Mouse (Mus musculus) myocyte (in vitro differentiated cells): Measurements from ENCODE around the gene Camta1. TPM values are rescaled to one million over a fixed set of nuclear protein-coding genes. Genes with fewer than 3 reads are reported as not detected.
"Not testable (repeated sequence)": the region's sequence is repeated elsewhere in the genome, so short reads cannot be mapped to it uniquely, and the experiment has no call there.

Experiments used
- H3K27me3 ChIP-seq: one replicate; pipeline ENCODE4 v1.6.1; 2011; ENCODE audit not compliant: control insufficient read depth, insufficient read depth, insufficient read length
- H3K36me3 ChIP-seq: one replicate; pipeline ENCODE4 v1.6.1; 2011; ENCODE audit not compliant: control insufficient read depth, insufficient read depth
- H3K4me2 ChIP-seq: one replicate; pipeline ENCODE4 v1.6.1; 2011; ENCODE audit warnings: low read depth, control low read depth
- H3K4me3 ChIP-seq: one replicate; pipeline ENCODE4 v1.5.1; 2011; ENCODE audit warnings: mild to moderate bottlenecking, control low read depth, moderate library complexity
- H3K79me2 ChIP-seq: one replicate; pipeline ENCODE4 v1.6.1; 2011; ENCODE audit not compliant: control insufficient read depth, insufficient read depth
- H3ac ChIP-seq: one replicate; pipeline ENCODE4 v1.6.1; 2011; ENCODE audit not compliant: control insufficient read depth, insufficient read length
- CEBPB ChIP-seq: IDR thresholded peaks from 2 replicates; pipeline ENCODE4 v1.6.1; 2011; ENCODE audit warnings: mild to moderate bottlenecking, moderate library complexity; ENCODE audit not compliant: poor library complexity, insufficient read depth, severe bottlenecking
- E2F4 ChIP-seq: IDR thresholded peaks from one replicate; pipeline ENCODE4 v1.6.1; 2011; ENCODE audit warnings: mild to moderate bottlenecking, control low read depth, moderate library complexity; ENCODE audit not compliant: insufficient read depth
- MAX ChIP-seq: IDR thresholded peaks from one replicate; pipeline ENCODE4 v1.6.1; 2011; ENCODE audit warnings: low read depth, mild to moderate bottlenecking, control low read depth
- MYOD1 ChIP-seq, 3 experiments: IDR thresholded peaks; one replicate each; pipeline ENCODE4 v1.6.1; 2011; ENCODE audit warnings: control low read depth in 2 of 3, low read depth in 2 of 3, mild to moderate bottlenecking in 2 of 3, moderate library complexity in 1 of 3; ENCODE audit not compliant: insufficient read length in 2 of 3, control insufficient read depth in 1 of 3
- MYOG ChIP-seq, 3 experiments: IDR thresholded peaks; one replicate each; pipeline ENCODE4 v1.6.1; 2011; ENCODE audit warnings: control low read depth in 2 of 3, low read depth in 2 of 3, mild to moderate bottlenecking in 2 of 3; ENCODE audit not compliant: insufficient read length in 2 of 3, control insufficient read depth in 1 of 3, insufficient read depth in 1 of 3
- POLR2A ChIP-seq: IDR thresholded peaks from one replicate; pipeline ENCODE4 v1.6.1; 2011; ENCODE audit warnings: low read depth, mild to moderate bottlenecking, control low read depth, moderate library complexity; ENCODE audit not compliant: insufficient read length
- POLR2AphosphoS2 ChIP-seq: IDR thresholded peaks from one replicate; pipeline ENCODE4 v1.6.1; 2011; ENCODE audit warnings: low read depth, control low read depth; ENCODE audit not compliant: insufficient read length
- REST ChIP-seq: IDR thresholded peaks from one replicate; pipeline ENCODE4 v1.6.1; 2011; ENCODE audit warnings: mild to moderate bottlenecking, control low read depth, moderate library complexity; ENCODE audit not compliant: insufficient read depth, insufficient read length
- SRF ChIP-seq: IDR thresholded peaks from one replicate; pipeline ENCODE4 v1.6.1; 2011; ENCODE audit warnings: low read depth; ENCODE audit not compliant: control insufficient read depth, insufficient read length
- TCF12 ChIP-seq: IDR thresholded peaks from one replicate; pipeline ENCODE4 v1.6.1; 2011; ENCODE audit warnings: mild to moderate bottlenecking, control low read depth; ENCODE audit not compliant: poor library complexity, insufficient read depth, severe bottlenecking
- TCF3 ChIP-seq: IDR thresholded peaks from one replicate; pipeline ENCODE4 v1.6.1; 2011; ENCODE audit warnings: low read depth, control low read depth; ENCODE audit not compliant: insufficient read length
- USF1 ChIP-seq: IDR thresholded peaks from one replicate; pipeline ENCODE4 v1.6.1; 2011; ENCODE audit warnings: low read depth, mild to moderate bottlenecking, control low read depth, moderate library complexity
- polyA plus RNA-seq: library from polyadenylated mRNA; unstranded; fragments of >200 nt; fragmentation: generic; extraction: Trizol; gene quantifications from one replicate; pipeline ENCODE4 v1.2.1, GENCODE M21; 2012; ENCODE audit warnings: missing spikeins

The Camta1 gene
- polyA plus RNA-seq, 1 experiment, result 40.6 TPM

GRCm38 (mm10) chr4:150875393-150875792, 986.3 kb downstream of the Camta1 start:
- Histone ChIP-seq H3K79me2 (no peaks in the 10 kb centered on the region), H3K4me3 (no peak overlapping the region), H3K36me3 (no peaks in the 10 kb centered on the region), H3ac (no peak overlapping the region), H3K4me2 (no peak overlapping the region), H3K27me3 (no peaks in the 10 kb centered on the region)
- TF ChIP-seq POLR2A (no peak), REST (no peak), E2F4 (no peak), SRF (no peak), TCF3 (no peak), POLR2AphosphoS2 (no peak), MYOG (IDR thresholded peaks at IDR 0.05; ENCODE audit: control insufficient read depth in 1 of 3, insufficient read depth in 1 of 3, insufficient read length in 2 of 3, low read depth in 2 of 3) (no peak), USF1 (no peak), CEBPB (no peak), MYOD1 (IDR thresholded peaks at IDR 0.05; ENCODE audit: control insufficient read depth in 1 of 3, insufficient read length in 2 of 3, low read depth in 2 of 3) (no peak), TCF12 (no peak)

GRCm38 (mm10) chr4:150874416-150874815, 987.3 kb downstream of the Camta1 start:
- H3K4me3 ChIP-seq, H3ac ChIP-seq, H3K27me3 ChIP-seq, H3K4me2 ChIP-seq, H3K79me2 ChIP-seq, H3K36me3 ChIP-seq: not testable (repeated sequence)

- H3K4me3 ChIP-seq, result no peak overlapping the region
- no peaks in the 10 kb centered on the region for H3K27me3 ChIP-seq
- TF ChIP-seq MAX (no peak), REST (no peak)
- H3K36me3 ChIP-seq, result peaks cover 12% of the 10 kb centered on the region
- H3K79me2 ChIP-seq, result no peaks in the 10 kb centered on the region
- no peak overlapping the region for H3ac ChIP-seq
- H3K4me2 ChIP-seq, result no peak overlapping the region
Measured at GRCm38 (mm10) chr4:150872681-150873080, 989.0 kb downstream of the Camta1 start.

GRCm38 (mm10) chr4:150872139-150872651, 989.5 kb downstream of the Camta1 start:
- Histone ChIP-seq H3K27me3 (no peaks in the 10 kb centered on the region), H3K4me2 (no peak overlapping the region)

GRCm38 (mm10) chr4:150871392-150872138, 990.1 kb downstream of the Camta1 start:
- Histone ChIP-seq H3K4me3 (no peak overlapping the region), H3K79me2 (peaks cover 8% of the 10 kb centered on the region), H3K36me3 (peaks cover 23% of the 10 kb centered on the region), H3K4me2 (peak overlapping the region; percentile 30), H3K27me3 (no peaks in the 10 kb centered on the region), H3ac (no peak overlapping the region)
- TF ChIP-seq TCF12, result no peak
- no peak for TF ChIP-seq MAX
- no peak for TF ChIP-seq TCF3
- peak in 1 of 3 experiments; percentile 48 for TF ChIP-seq MYOG (IDR thresholded peaks at IDR 0.05; ENCODE audit: control insufficient read depth in 1 of 3, insufficient read depth in 1 of 3, insufficient read length in 2 of 3, low read depth in 2 of 3)
- TF ChIP-seq MYOD1 (IDR thresholded peaks at IDR 0.05; ENCODE audit: control insufficient read depth in 1 of 3, insufficient read length in 2 of 3, low read depth in 2 of 3), result peak in 2 of 3 experiments; percentile 53 to 58
- peak; percentile 47 for TF ChIP-seq POLR2AphosphoS2
- TF ChIP-seq POLR2A, result peak; percentile 4
- no peak for TF ChIP-seq CEBPB
- no peak for TF ChIP-seq E2F4
- no peak for TF ChIP-seq REST
- TF ChIP-seq SRF, result no peak
- TF ChIP-seq USF1, result no peak

More at GRCm38 (mm10) chr4:150872139-150872651, 989.5 kb downstream of the Camta1 start:
- Histone ChIP-seq H3K79me2 (peaks cover 4% of the 10 kb centered on the region), H3ac (no peak overlapping the region), H3K4me3 (no peak overlapping the region), H3K36me3 (peaks cover 17% of the 10 kb centered on the region)
- TF ChIP-seq POLR2AphosphoS2, result no peak
- no peak for TF ChIP-seq CEBPB
- TF ChIP-seq TCF3, result no peak
- TF ChIP-seq POLR2A, result peak; percentile 2
- peak in 1 of 3 experiments; percentile 66 for TF ChIP-seq MYOG (IDR thresholded peaks at IDR 0.05; ENCODE audit: control insufficient read depth in 1 of 3, insufficient read depth in 1 of 3, insufficient read length in 2 of 3, low read depth in 2 of 3)
- no peak for TF ChIP-seq USF1
